In the genomic region with DNA sequence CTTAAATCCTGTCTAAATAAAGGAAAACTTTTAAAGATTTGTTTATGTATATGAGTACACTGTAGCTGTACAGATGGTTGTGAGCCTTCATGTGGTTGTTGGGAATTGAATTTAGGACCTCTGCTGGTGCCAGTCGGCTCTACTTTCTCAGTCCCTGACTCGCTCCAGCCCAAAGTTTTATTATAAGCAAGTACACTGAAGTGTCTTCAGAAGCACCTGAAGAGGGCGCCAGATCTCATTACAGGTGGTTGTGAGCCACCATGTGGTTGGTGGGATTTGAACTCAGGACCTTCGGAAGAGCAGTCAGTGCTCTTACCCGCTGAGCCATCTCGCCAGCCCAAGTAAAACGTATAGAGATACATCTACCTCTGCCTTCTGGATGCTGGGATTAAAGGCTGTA, we compare ENCODE assay signal across 8 mouse cellular contexts. TPM values are rescaled to one million over a fixed set of nuclear protein-coding genes. Genes with fewer than 3 reads are reported as not detected.
A peak's percentile ranks its signal among the peaks of the same experiment; 100 is the strongest.
DNase-seq lines count a peak whose midpoint lies in the region; ATAC-seq and TF ChIP-seq lines count a peak whose summit lies in the region.
"Not testable (repeated sequence)": the region's sequence is repeated elsewhere in the genome, so short reads cannot be mapped to it uniquely, and the experiment has no call there.

No protein-coding gene starts in this region.

- TF ChIP-seq POLR2A in testis, adult 2 months (IDR thresholded peaks at IDR 0.05; ENCODE audit: control insufficient read depth, low read depth, low read length): not testable (repeated sequence)

- not testable (repeated sequence) for H3K36me3 ChIP-seq in heart, embryonic 11.5 days (ENCODE audit: control insufficient read depth, insufficient read depth, low read length); midbrain, postnatal 0 days (ENCODE audit: insufficient read depth, low read length); testis, adult 2 months (ENCODE audit: control insufficient read depth, insufficient read depth, low read length)
- H3K36me3 ChIP-seq in liver, embryonic 14.5 days (replicated peaks; ENCODE audit: control insufficient read depth, insufficient read depth, low read depth): peaks cover 20% of the 10 kb centered on the region

- not testable (repeated sequence) for TF ChIP-seq EP300 in liver, embryonic 14.5 days (IDR thresholded peaks at IDR 0.05; ENCODE audit: low read depth)

- H3K4me1 ChIP-seq in heart, embryonic 11.5 days (ENCODE audit: control insufficient read depth, insufficient read depth, low read length): peaks cover 12% of the 10 kb centered on the region
- H3K4me1 ChIP-seq in liver, embryonic 14.5 days (replicated peaks; ENCODE audit: control insufficient read depth in 2 of 2, insufficient read depth in 2 of 2, low read length in 1 of 2): peaks cover 16 to 28% of the 10 kb centered on the region in 2 experiments
- H3K4me1 ChIP-seq in midbrain, postnatal 0 days (ENCODE audit: insufficient read depth, low read length); testis, adult 2 months (ENCODE audit: control insufficient read depth, insufficient read depth, low read length): not testable (repeated sequence)

- not testable (repeated sequence) for H3K9me3 ChIP-seq in heart, embryonic 11.5 days (replicated peaks; ENCODE audit: control insufficient read depth, low read length); liver, embryonic 14.5 days (ENCODE audit: control insufficient read depth, low read length); midbrain, postnatal 0 days (ENCODE audit: low read length)

- H3K9ac ChIP-seq in heart, embryonic 11.5 days (ENCODE audit: low read depth, low read length); liver, embryonic 14.5 days (replicated peaks); midbrain, postnatal 0 days (replicated peaks; ENCODE audit: low read length, poor library complexity, severe bottlenecking): not testable (repeated sequence)

- H3K4me2 ChIP-seq in heart, embryonic 11.5 days; midbrain, postnatal 0 days (ENCODE audit: low read depth, low read length, poor library complexity, severe bottlenecking): not testable (repeated sequence)
- H3K4me2 ChIP-seq in liver, embryonic 14.5 days (ENCODE audit: low read depth): peak overlapping the region; percentile 83

- peak; percentile 72 for DNase-seq in 416B (ENCODE audit: low read depth)
- peak; percentile 31 for DNase-seq in T-cell, adult 2 months (ENCODE audit: low spot score)
- peak; percentile 33 for DNase-seq in embryo, embryonic 10 days (ENCODE audit: low spot score)
- peak; percentile 15 for DNase-seq in kidney, adult 11 months
- peak in 2 of 3 experiments; percentile 42 to 45 for DNase-seq in liver, embryonic 14.5 days (ENCODE audit: low read depth in 3 of 3, low spot score in 3 of 3)
- DNase-seq in midbrain, postnatal 0 days (ENCODE audit: low spot score): not testable (repeated sequence)

- peak overlapping the region; percentile 60 for H3K27ac ChIP-seq in heart, embryonic 11.5 days (ENCODE audit: low read depth, low read length)
- H3K27ac ChIP-seq in liver, embryonic 14.5 days: peak overlapping the region; percentile 78
- H3K27ac ChIP-seq in midbrain, postnatal 0 days (ENCODE audit: low read depth, low read length); testis, adult 2 months (ENCODE audit: control insufficient read depth, insufficient read depth, low read depth, low read length): not testable (repeated sequence)

- not testable (repeated sequence) for H3K27me3 ChIP-seq in heart, embryonic 11.5 days (ENCODE audit: control insufficient read depth, insufficient read depth, low read length); liver, embryonic 14.5 days (ENCODE audit: control insufficient read depth, insufficient read depth, low read length); midbrain, postnatal 0 days (ENCODE audit: insufficient read depth, low read length); testis, adult 2 months (ENCODE audit: control insufficient read depth, insufficient read depth, low read length)

- TF ChIP-seq CTCF in liver, embryonic 14.5 days (IDR thresholded peaks at IDR 0.05; ENCODE audit: low read depth): peak; percentile 63
- TF ChIP-seq CTCF in midbrain, postnatal 0 days (IDR thresholded peaks at IDR 0.05): peak; percentile 43
- TF ChIP-seq CTCF in testis, adult 2 months (IDR thresholded peaks at IDR 0.05; ENCODE audit: control insufficient read depth, insufficient read depth, insufficient replicate concordance, low read depth, low read length): not testable (repeated sequence)

- not testable (repeated sequence) for H3K4me3 ChIP-seq in heart, embryonic 11.5 days (ENCODE audit: low read depth, low read length); liver, embryonic 14.5 days (ENCODE audit: insufficient read depth in 1 of 2, low read depth in 2 of 2, low read length in 2 of 2); midbrain, postnatal 0 days (ENCODE audit: low read depth, low read length)
- peak overlapping the region; percentile 64 for H3K4me3 ChIP-seq in testis, adult 2 months (ENCODE audit: control insufficient read depth, low read depth, low read length)

- WGBS in heart, embryonic 11.5 days (ENCODE audit: insufficient replicate concordance): 62% methylated on average over 7 of the region's 7 CpGs
- 61% methylated on average over 7 of the region's 7 CpGs for WGBS in liver, embryonic 14.5 days (ENCODE audit: insufficient replicate concordance)
- WGBS in midbrain, postnatal 0 days: 68% methylated on average over 7 of the region's 7 CpGs

- ATAC-seq in heart, embryonic 11.5 days (replicated peaks; ENCODE audit: insufficient number of reproducible peaks, low FRiP score, low TSS enrichment); liver, embryonic 14.5 days (ENCODE audit: insufficient read depth); midbrain, postnatal 0 days (ENCODE audit: low FRiP score): not testable (repeated sequence)

RNA-seq across cellular contexts. Expression of gene Tor1aip1, which starts 3.7 kb away (rescaled TPM):
- polyA plus RNA-seq in heart, embryonic 11.5 days (2014; fragmentation: Nextera tagmentation; extraction: Ambion mirVana): 30.5 and 37.6 TPM in 2 replicates
- polyA plus RNA-seq in liver, embryonic 14.5 days (2012; rRNA removed): 6.4 and 6.6 TPM in 2 replicates
- 20.9 and 21.6 TPM in 2 replicates for polyA plus RNA-seq in liver, embryonic 14.5 days (2014; fragmentation: Nextera tagmentation; extraction: Ambion mirVana)
- total RNA-seq in midbrain, postnatal 0 days (2014; rRNA removed): 18.2 and 29.5 TPM in 2 replicates
- polyA plus RNA-seq in midbrain, postnatal 0 days (2015; fragmentation: Nextera tagmentation; extraction: Ambion mirVana): 21.6 and 21.9 TPM in 2 replicates
- 223 and 268 TPM in 2 replicates for polyA plus RNA-seq in testis, adult 2 months (2012; rRNA removed)

RNA-seq across cellular contexts. Expression of gene Tor1aip2, which starts 4.8 kb away (rescaled TPM):
- polyA plus RNA-seq in heart, embryonic 11.5 days (2014; fragmentation: Nextera tagmentation; extraction: Ambion mirVana): 103 and 105 TPM in 2 replicates
- 30.2 and 34.6 TPM in 2 replicates for polyA plus RNA-seq in liver, embryonic 14.5 days (2012; rRNA removed)
- 40.2 and 42.0 TPM in 2 replicates for polyA plus RNA-seq in liver, embryonic 14.5 days (2014; fragmentation: Nextera tagmentation; extraction: Ambion mirVana)
- 64.3 and 67.0 TPM in 2 replicates for total RNA-seq in midbrain, postnatal 0 days (2014; rRNA removed)
- 46.1 and 46.7 TPM in 2 replicates for polyA plus RNA-seq in midbrain, postnatal 0 days (2015; fragmentation: Nextera tagmentation; extraction: Ambion mirVana)
- polyA plus RNA-seq in testis, adult 2 months (2012; rRNA removed): 55.4 and 59.8 TPM in 2 replicates
